Mouse (Mus musculus) olfactory bulb, adult 2 months (tissue): ENCODE results near the gene Efemp2.

Source experiments
- CTCF ChIP-seq: fragments of 200-500 bp; IDR thresholded peaks from 2 replicates; pipeline ENCODE4 v1.5.1; 2012; ENCODE audit warnings: low read depth, mild to moderate bottlenecking, low read length, moderate library complexity; ENCODE audit not compliant: insufficient read depth
- POLR2A ChIP-seq: fragments of 200-500 bp; IDR thresholded peaks from 2 replicates; pipeline ENCODE4 v1.6.1; 2012; ENCODE audit warnings: mild to moderate bottlenecking, low read depth, low read length, moderate library complexity; ENCODE audit not compliant: insufficient read depth

DNA sequence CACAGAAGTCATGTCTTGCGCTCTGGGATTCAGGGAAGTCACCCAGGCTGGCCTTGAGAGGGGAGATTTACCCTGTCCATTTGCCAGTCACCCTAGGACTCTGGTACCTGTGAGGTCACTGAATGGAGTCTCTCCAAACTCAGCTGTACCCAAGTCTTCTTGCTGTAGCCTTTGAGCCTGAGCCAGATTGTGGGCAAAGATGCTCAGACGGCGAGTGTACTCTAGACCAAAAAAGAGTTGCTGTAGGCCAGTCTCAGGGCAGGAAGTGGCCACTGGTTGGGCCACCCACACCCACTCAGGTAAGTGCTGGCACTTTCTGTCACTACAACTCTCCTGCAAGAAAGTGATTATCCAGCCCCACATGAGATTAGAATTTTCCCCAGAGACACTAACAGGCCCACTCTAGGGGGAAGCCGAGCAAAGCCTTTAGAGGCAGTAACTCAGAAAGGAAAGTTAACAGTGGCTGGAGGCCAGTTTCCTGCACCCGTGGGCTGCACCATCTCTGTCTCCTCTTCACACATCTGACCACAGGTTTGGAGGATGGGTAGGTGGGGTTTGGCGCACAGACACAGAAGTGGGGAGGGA, 6.7 kb upstream of the Efemp2 start:
- no peak for TF ChIP-seq CTCF
- TF ChIP-seq POLR2A, result no peak
